Comparison of ENCODE assay signal across 8 mouse cellular contexts in genomic region chr2:27473911-27474310, GRCm38 (mm10). TPM values are rescaled to one million over a fixed set of nuclear protein-coding genes. Genes with fewer than 3 reads are reported as not detected.
DNase-seq lines count a peak whose midpoint lies in the region; ATAC-seq and TF ChIP-seq lines count a peak whose summit lies in the region.

No protein-coding gene starts in this region.

- 40% methylated on average over 4 of the region's 4 CpGs for WGBS in forebrain, embryonic 12.5 days
- 31% methylated on average over 4 of the region's 4 CpGs for WGBS in liver, embryonic 13.5 days (ENCODE audit: insufficient replicate concordance)

- peaks cover 27 to 57% of the 10 kb centered on the region in 2 experiments for H3K4me1 ChIP-seq in CH12.LX (ENCODE audit: control insufficient read depth in 1 of 2, insufficient read depth in 2 of 2)
- H3K4me1 ChIP-seq in forebrain, embryonic 12.5 days = peaks cover 65% of the 10 kb centered on the region
- peaks cover 72% of the 10 kb centered on the region for H3K4me1 ChIP-seq in liver, embryonic 13.5 days (replicated peaks)

- peak; percentile 87 for DNase-seq in heart, adult 11 months
- no peak for DNase-seq in heart, postnatal 25 days (ENCODE audit: low spot score)
- no peak for DNase-seq in CH12.LX (ENCODE audit: extremely low read depth)
- DNase-seq in liver, embryonic 13.5 days = no peak
- DNase-seq in frontal cortex, adult 2 months (ENCODE audit: extremely low spot score in 1 of 2, low spot score in 1 of 2) = no peak
- DNase-seq in B cell, adult 2 months = no peak

- dilution Hi-C loops in CH12.LX (cut with MboI; ENCODE audit: extremely low pct_ligation_motif_present, extremely low pct_unique_long_range_greater_than_20kb, low sequenced_read_pairs) = no loop called here

- H3K4me2 ChIP-seq in CH12.LX (ENCODE audit: insufficient read depth, low read depth, poor library complexity, severe bottlenecking) = peak overlapping the region; percentile 71
- peak overlapping the region; percentile 93 for H3K4me2 ChIP-seq in forebrain, embryonic 12.5 days
- H3K4me2 ChIP-seq in liver, embryonic 13.5 days = peak overlapping the region; percentile 87

- no peaks in the 10 kb centered on the region for H3K27me3 ChIP-seq in CH12.LX (replicated peaks)
- no peaks in the 10 kb centered on the region for H3K27me3 ChIP-seq in forebrain, embryonic 12.5 days
- H3K27me3 ChIP-seq in liver, embryonic 13.5 days = no peaks in the 10 kb centered on the region

- no peak for TF ChIP-seq EP300 in CH12.LX (IDR thresholded peaks at IDR 0.05; ENCODE audit: low read length)

- ATAC-seq in forebrain, embryonic 12.5 days (ENCODE audit: low FRiP score) = no peak
- ATAC-seq in liver, embryonic 13.5 days (ENCODE audit: low read depth) = no peak
- ATAC-seq in granulocyte monocyte progenitor cell, adult 5-6 weeks (replicated peaks; ENCODE audit: poor library complexity, severe bottlenecking) = no peak

- H3K4me3 ChIP-seq in CH12.LX (replicated peaks in 1 of 3; ENCODE audit: low read depth in 2 of 3, low read length in 2 of 3, poor library complexity in 1 of 3) = peak overlapping the region in 2 of 3 experiments; percentile 31 to 72
- H3K4me3 ChIP-seq in forebrain, embryonic 12.5 days (replicated peaks) = peak overlapping the region; percentile 96
- H3K4me3 ChIP-seq in liver, embryonic 13.5 days (replicated peaks) = peak overlapping the region; percentile 94

- TF ChIP-seq RAD21 in CH12.LX (IDR thresholded peaks at IDR 0.05; ENCODE audit: low read depth, low read length) = no peak

- no peak overlapping the region for H3K27ac ChIP-seq in CH12.LX (ENCODE audit: insufficient read depth, low read depth)
- no peak overlapping the region for H3K27ac ChIP-seq in forebrain, embryonic 12.5 days
- peak overlapping the region; percentile 89; the same call in 1 of the 2 replicates for H3K27ac ChIP-seq in liver, embryonic 13.5 days

- in situ Hi-C loops in CH12.LX (cut with MboI; ENCODE audit: low pct_ligation_motif_present, low pct_unique_long_range_greater_than_20kb, low sequenced_read_pairs) = no loop called here

- peaks cover 0 to 15% of the 10 kb centered on the region in 2 experiments for H3K36me3 ChIP-seq in CH12.LX (replicated peaks in 1 of 2; ENCODE audit: control insufficient read depth in 1 of 2, insufficient read depth in 1 of 2, low read length in 1 of 2)
- peaks cover 10% of the 10 kb centered on the region; the same call in 1 of the 2 replicates for H3K36me3 ChIP-seq in forebrain, embryonic 12.5 days (replicated peaks)
- peaks cover 27% of the 10 kb centered on the region for H3K36me3 ChIP-seq in liver, embryonic 13.5 days

- intact Hi-C loops in heart, postnatal 25 days (cut with DNase I) = no loop called here

- no peak overlapping the region for H3K9ac ChIP-seq in CH12.LX (ENCODE audit: insufficient read depth, low read depth)
- H3K9ac ChIP-seq in forebrain, embryonic 12.5 days = peak overlapping the region; percentile 98
- peak overlapping the region; percentile 90 for H3K9ac ChIP-seq in liver, embryonic 13.5 days

- no peaks in the 10 kb centered on the region for H3K9me3 ChIP-seq in CH12.LX (replicated peaks; ENCODE audit: low read length)
- no peaks in the 10 kb centered on the region for H3K9me3 ChIP-seq in forebrain, embryonic 12.5 days
- no peaks in the 10 kb centered on the region for H3K9me3 ChIP-seq in liver, embryonic 13.5 days (replicated peaks)

- no peaks in the 10 kb centered on the region; the same call in 1 of the 2 replicates for H3K79me2 ChIP-seq in CH12.LX (replicated peaks; ENCODE audit: control insufficient read depth, extremely low read depth, insufficient read depth, poor library complexity, severe bottlenecking)

- TF ChIP-seq CTCF in CH12.LX (conservative IDR thresholded peaks at IDR 0.05 in 1 of 2, IDR thresholded peaks at IDR 0.05 in 1 of 2; ENCODE audit: low read depth in 2 of 2, low read length in 2 of 2) = no peak

- TF ChIP-seq POLR2A in CH12.LX (IDR thresholded peaks at IDR 0.05; ENCODE audit: low read depth, low read length) = no peak

TF ChIP-seq in CH12.LX, 34 proteins besides CTCF, POLR2A, EP300 and RAD21:
- TF ChIP-seq PAX5 (IDR thresholded peaks at IDR 0.05; ENCODE audit: low read length) (no peak), UBTF (IDR thresholded peaks at IDR 0.05; ENCODE audit: low read depth, low read length) (no peak), USF1 (IDR thresholded peaks at IDR 0.05; ENCODE audit: low read depth, low read length) (no peak), TCF12 (IDR thresholded peaks at IDR 0.05; ENCODE audit: low read depth, low read length) (no peak), NELFE (IDR thresholded peaks at IDR 0.05; ENCODE audit: low read depth, low read length) (no peak), E2F4 (IDR thresholded peaks at IDR 0.05; ENCODE audit: insufficient replicate concordance, low read depth, low read length) (no peak), ETS1 (conservative IDR thresholded peaks at IDR 0.05; ENCODE audit: low read depth, low read length) (no peak), MXI1 (IDR thresholded peaks at IDR 0.05; ENCODE audit: low read depth, low read length) (no peak), IRF4 (IDR thresholded peaks at IDR 0.05; ENCODE audit: low read depth, low read length) (no peak), MAZ (IDR thresholded peaks at IDR 0.05; ENCODE audit: low read depth, low read length) (no peak), CHD2 (IDR thresholded peaks at IDR 0.05; ENCODE audit: low read length) (no peak), CHD1 (IDR thresholded peaks at IDR 0.05; ENCODE audit: low read depth, low read length) (no peak), ZNF384 (IDR thresholded peaks at IDR 0.05; ENCODE audit: low read depth, low read length) (no peak), ELF1 (IDR thresholded peaks at IDR 0.05; ENCODE audit: low read depth, low read length) (no peak), RCOR1 (conservative IDR thresholded peaks at IDR 0.05; ENCODE audit: low read depth, low read length) (no peak), NRF1 (IDR thresholded peaks at IDR 0.05; ENCODE audit: low read depth, low read length) (no peak)
TF ChIP-seq in CH12.LX: peak in this region for 0.

RNA-seq across cellular contexts. Expression of gene Brd3os, which starts 31.8 kb away (rescaled TPM):
- 1 to 10 TPM in 1 of 2 experiments, under 1 TPM in 1; 0.70 to 1.3 TPM for total RNA-seq in heart, postnatal 25 days (2021)
- 0.92 and 2.1 TPM in 2 replicates for total RNA-seq in CH12.LX (2012; rRNA removed)
- total RNA-seq in CH12.LX (2014; rRNA removed) = 0.74 and 1.2 TPM in 2 replicates
- 1.2 and 1.8 TPM in 2 replicates for polyA plus RNA-seq in CH12.LX (2012; ENCODE audit: insufficient read length, low read depth)
- 16.4 and 18.4 TPM in 2 replicates for polyA plus RNA-seq in forebrain, embryonic 12.5 days (2016; fragmentation: Nextera tagmentation; extraction: Ambion mirVana)
- 0.48 and 0.60 TPM in 2 replicates for polyA plus RNA-seq in liver, embryonic 13.5 days (2015; fragmentation: Nextera tagmentation; extraction: Ambion mirVana)
- total RNA-seq in granulocyte monocyte progenitor cell, adult 5-6 weeks (2014; fragmentation: Nextera tagmentation) = 0.77 and 2.9 TPM in 2 replicates
- total RNA-seq in granulocyte monocyte progenitor cell, adult 5-6 weeks (2017) = not detected in 2 replicates
- polyA plus RNA-seq in frontal cortex, adult 2 months (2012; rRNA removed) = 40.8 and 44.4 TPM in 2 replicates

RNA-seq across cellular contexts. Expression of gene Brd3, which starts 33.6 kb away (rescaled TPM):
- total RNA-seq in heart, postnatal 25 days (2021) = 10 to 100 TPM; 29.3 to 35.7 TPM
- total RNA-seq in CH12.LX (2012; rRNA removed) (5.2 and 6.6 TPM in 2 replicates), CH12.LX (2014; rRNA removed) (2.5 TPM in 2 replicates)
- 15.6 and 17.1 TPM in 2 replicates for polyA plus RNA-seq in CH12.LX (2012; ENCODE audit: insufficient read length, low read depth)
- 140 and 155 TPM in 2 replicates for polyA plus RNA-seq in forebrain, embryonic 12.5 days (2016; fragmentation: Nextera tagmentation; extraction: Ambion mirVana)
- 25.0 and 37.2 TPM in 2 replicates for polyA plus RNA-seq in liver, embryonic 13.5 days (2015; fragmentation: Nextera tagmentation; extraction: Ambion mirVana)
- total RNA-seq in granulocyte monocyte progenitor cell, adult 5-6 weeks (2014; fragmentation: Nextera tagmentation) = 35.9 and 65.0 TPM in 2 replicates
- 25.6 and 26.3 TPM in 2 replicates for total RNA-seq in granulocyte monocyte progenitor cell, adult 5-6 weeks (2017)
- polyA plus RNA-seq in frontal cortex, adult 2 months (2012; rRNA removed) = 25.8 and 29.6 TPM in 2 replicates

RNA-seq across cellular contexts. Expression of gene Wdr5, which starts 41.0 kb away (rescaled TPM):
- 10 to 100 TPM; 23.4 to 23.7 TPM for total RNA-seq in heart, postnatal 25 days (2021)
- total RNA-seq in CH12.LX (2012; rRNA removed) (33.9 and 37.2 TPM in 2 replicates), CH12.LX (2014; rRNA removed) (55.5 and 56.0 TPM in 2 replicates)
- polyA plus RNA-seq in CH12.LX (2012; ENCODE audit: insufficient read length, low read depth) = 54.8 and 54.9 TPM in 2 replicates
- polyA plus RNA-seq in forebrain, embryonic 12.5 days (2016; fragmentation: Nextera tagmentation; extraction: Ambion mirVana) = 65.3 and 68.3 TPM in 2 replicates
- 32.1 and 35.9 TPM in 2 replicates for polyA plus RNA-seq in liver, embryonic 13.5 days (2015; fragmentation: Nextera tagmentation; extraction: Ambion mirVana)
- total RNA-seq in granulocyte monocyte progenitor cell, adult 5-6 weeks (2014; fragmentation: Nextera tagmentation) = 61.9 and 77.1 TPM in 2 replicates
- 76.8 and 88.0 TPM in 2 replicates for total RNA-seq in granulocyte monocyte progenitor cell, adult 5-6 weeks (2017)
- 27.8 and 31.8 TPM in 2 replicates for polyA plus RNA-seq in frontal cortex, adult 2 months (2012; rRNA removed)

RNA-seq across cellular contexts. Expression of gene Vav2, which starts 47.1 kb away (rescaled TPM):
- 10 to 100 TPM; 12.7 to 13.6 TPM for total RNA-seq in heart, postnatal 25 days (2021)
- total RNA-seq in CH12.LX (2012; rRNA removed) = 46.6 and 48.5 TPM in 2 replicates
- 31.5 and 31.7 TPM in 2 replicates for total RNA-seq in CH12.LX (2014; rRNA removed)
- 46.8 and 47.3 TPM in 2 replicates for polyA plus RNA-seq in CH12.LX (2012; ENCODE audit: insufficient read length, low read depth)
- polyA plus RNA-seq in forebrain, embryonic 12.5 days (2016; fragmentation: Nextera tagmentation; extraction: Ambion mirVana) = 15.0 and 17.2 TPM in 2 replicates
- 3.2 and 4.2 TPM in 2 replicates for polyA plus RNA-seq in liver, embryonic 13.5 days (2015; fragmentation: Nextera tagmentation; extraction: Ambion mirVana)
- total RNA-seq in granulocyte monocyte progenitor cell, adult 5-6 weeks (2014; fragmentation: Nextera tagmentation) = 6.3 and 14.9 TPM in 2 replicates
- 6.9 and 7.2 TPM in 2 replicates for total RNA-seq in granulocyte monocyte progenitor cell, adult 5-6 weeks (2017)
- 18.7 and 19.2 TPM in 2 replicates for polyA plus RNA-seq in frontal cortex, adult 2 months (2012; rRNA removed)
